ENCODE assay signal across 8 mouse cellular contexts in the genomic region with DNA sequence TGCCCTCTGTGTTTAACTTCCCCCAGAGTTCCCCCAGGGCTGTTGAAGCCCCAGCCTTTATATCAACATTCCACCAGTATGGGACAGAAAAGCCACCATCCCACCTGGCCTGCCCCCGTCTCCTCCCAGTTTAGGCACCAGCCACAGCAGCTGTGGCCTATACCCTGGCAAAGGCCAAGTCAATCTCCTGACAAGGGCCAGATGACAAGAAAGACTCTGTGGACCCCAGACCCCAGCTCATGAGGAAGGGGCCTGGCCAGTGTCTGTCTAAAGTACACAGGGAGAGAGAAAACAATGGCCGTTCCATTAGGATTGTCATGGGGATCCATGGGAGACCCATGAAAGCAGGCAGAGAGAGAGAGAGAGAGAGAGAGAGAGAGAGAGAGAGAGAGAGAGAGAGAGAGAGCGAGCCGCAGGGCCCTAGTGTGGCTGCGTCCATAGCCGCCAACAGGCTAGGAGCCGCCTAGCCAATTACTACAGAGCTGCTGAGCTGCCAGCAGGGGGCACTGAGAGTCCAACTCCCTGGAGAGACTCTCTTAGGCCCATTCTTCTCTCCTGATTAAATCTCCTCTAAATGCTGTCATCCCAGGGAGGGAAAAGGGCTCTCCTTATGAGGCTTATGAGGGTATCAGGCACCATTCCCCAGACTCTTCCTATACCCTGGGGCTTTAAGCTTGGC.
DNase-seq lines count a peak whose midpoint lies in the region; ATAC-seq and TF ChIP-seq lines count a peak whose summit lies in the region.
"Not testable (repeated sequence)": the region's sequence is repeated elsewhere in the genome, so short reads cannot be mapped to it uniquely, and the experiment has no call there.

No protein-coding gene starts in this region.

- peak; percentile 74; the same call in 1 of the 2 replicates for ATAC-seq in embryonic facial prominence, embryonic 13.5 days (ENCODE audit: insufficient number of reproducible peaks, insufficient read depth, low FRiP score, low TSS enrichment, low read depth)
- peak; percentile 94 for ATAC-seq in forebrain, postnatal 0 days
- peak; percentile 91 for ATAC-seq in hindbrain, embryonic 12.5 days (ENCODE audit: low FRiP score)
- ATAC-seq in kidney, embryonic 14.5 days (ENCODE audit: low FRiP score, low TSS enrichment): peak; percentile 92
- ATAC-seq in liver, embryonic 12.5 days: peak; percentile 77
- peak; percentile 93 for ATAC-seq in megakaryocyte progenitor cell, adult 5-6 weeks (replicated peaks; ENCODE audit: poor library complexity)
- ATAC-seq in neural tube, embryonic 13.5 days (ENCODE audit: low read depth): peak; percentile 90

- H3K27me3 ChIP-seq in embryonic facial prominence, embryonic 13.5 days; forebrain, postnatal 0 days (ENCODE audit: insufficient read depth, low read length); hindbrain, embryonic 12.5 days; kidney, embryonic 14.5 days (ENCODE audit: control insufficient read depth, insufficient read depth, low read length); liver, embryonic 12.5 days (replicated peaks); neural tube, embryonic 13.5 days: not testable (repeated sequence)

- DNase-seq in Muller cell, postnatal 12 days (ENCODE audit: inconsistent ontology term): peak; percentile 12
- DNase-seq in forebrain, postnatal 0 days: not testable (repeated sequence)

- not testable (repeated sequence) for H3K4me2 ChIP-seq in embryonic facial prominence, embryonic 13.5 days; forebrain, postnatal 0 days (ENCODE audit: low read depth); hindbrain, embryonic 12.5 days (replicated peaks); kidney, embryonic 14.5 days (replicated peaks; ENCODE audit: low read depth, low read length); liver, embryonic 12.5 days; neural tube, embryonic 13.5 days

- WGBS in embryonic facial prominence, embryonic 13.5 days: 66% methylated on average over 2 of the region's 7 CpGs
- 62% methylated on average over 2 of the region's 7 CpGs for WGBS in forebrain, postnatal 0 days
- WGBS in hindbrain, embryonic 12.5 days: 47% methylated on average over 2 of the region's 7 CpGs
- 63% methylated on average over 2 of the region's 7 CpGs for WGBS in kidney, embryonic 14.5 days
- WGBS in liver, embryonic 12.5 days (ENCODE audit: insufficient replicate concordance): 63% methylated on average over 2 of the region's 7 CpGs
- WGBS in neural tube, embryonic 13.5 days: 64% methylated on average over 2 of the region's 7 CpGs

- not testable (repeated sequence) for H3K9me3 ChIP-seq in embryonic facial prominence, embryonic 13.5 days; forebrain, postnatal 0 days (ENCODE audit: low read length); hindbrain, embryonic 12.5 days (replicated peaks); kidney, embryonic 14.5 days (ENCODE audit: control insufficient read depth, low read length); liver, embryonic 12.5 days (replicated peaks); neural tube, embryonic 13.5 days

- H3K4me1 ChIP-seq in embryonic facial prominence, embryonic 13.5 days; forebrain, postnatal 0 days (ENCODE audit: insufficient read depth); hindbrain, embryonic 12.5 days; kidney, embryonic 14.5 days (ENCODE audit: control insufficient read depth, insufficient read depth, low read length); liver, embryonic 12.5 days: not testable (repeated sequence)
- peaks cover 17% of the 10 kb centered on the region; the same call in 1 of the 2 replicates for H3K4me1 ChIP-seq in neural tube, embryonic 13.5 days (replicated peaks)

- not testable (repeated sequence) for H3K4me3 ChIP-seq in embryonic facial prominence, embryonic 13.5 days; forebrain, postnatal 0 days (ENCODE audit: low read depth, low read length); hindbrain, embryonic 12.5 days; kidney, embryonic 14.5 days (ENCODE audit: low read length); liver, embryonic 12.5 days; neural tube, embryonic 13.5 days

- TF ChIP-seq CTCF in forebrain, postnatal 0 days (IDR thresholded peaks at IDR 0.05; ENCODE audit: low read depth): not testable (repeated sequence)

- not testable (repeated sequence) for H3K36me3 ChIP-seq in embryonic facial prominence, embryonic 13.5 days; forebrain, postnatal 0 days (ENCODE audit: insufficient read depth); hindbrain, embryonic 12.5 days; kidney, embryonic 14.5 days (ENCODE audit: control insufficient read depth, insufficient read depth, low read length); liver, embryonic 12.5 days; neural tube, embryonic 13.5 days

- not testable (repeated sequence) for H3K27ac ChIP-seq in embryonic facial prominence, embryonic 13.5 days; forebrain, postnatal 0 days (ENCODE audit: low read depth, low read length); hindbrain, embryonic 12.5 days; kidney, embryonic 14.5 days (ENCODE audit: low read depth, low read length); liver, embryonic 12.5 days; neural tube, embryonic 13.5 days (replicated peaks)

- H3K9ac ChIP-seq in embryonic facial prominence, embryonic 13.5 days; forebrain, postnatal 0 days; hindbrain, embryonic 12.5 days; kidney, embryonic 14.5 days (ENCODE audit: low read depth, low read length); liver, embryonic 12.5 days; neural tube, embryonic 13.5 days: not testable (repeated sequence)
